Mouse (Mus musculus): ENCODE measurements around the gene Itgax. TPM values are rescaled to one million over a fixed set of nuclear protein-coding genes. Genes with fewer than 3 reads are reported as not detected.

The Itgax gene
- polyA plus RNA-seq (2015; fragmentation: Nextera tagmentation; extraction: Ambion mirVana): 1.6 and 1.7 TPM in 2 replicates

DNA sequence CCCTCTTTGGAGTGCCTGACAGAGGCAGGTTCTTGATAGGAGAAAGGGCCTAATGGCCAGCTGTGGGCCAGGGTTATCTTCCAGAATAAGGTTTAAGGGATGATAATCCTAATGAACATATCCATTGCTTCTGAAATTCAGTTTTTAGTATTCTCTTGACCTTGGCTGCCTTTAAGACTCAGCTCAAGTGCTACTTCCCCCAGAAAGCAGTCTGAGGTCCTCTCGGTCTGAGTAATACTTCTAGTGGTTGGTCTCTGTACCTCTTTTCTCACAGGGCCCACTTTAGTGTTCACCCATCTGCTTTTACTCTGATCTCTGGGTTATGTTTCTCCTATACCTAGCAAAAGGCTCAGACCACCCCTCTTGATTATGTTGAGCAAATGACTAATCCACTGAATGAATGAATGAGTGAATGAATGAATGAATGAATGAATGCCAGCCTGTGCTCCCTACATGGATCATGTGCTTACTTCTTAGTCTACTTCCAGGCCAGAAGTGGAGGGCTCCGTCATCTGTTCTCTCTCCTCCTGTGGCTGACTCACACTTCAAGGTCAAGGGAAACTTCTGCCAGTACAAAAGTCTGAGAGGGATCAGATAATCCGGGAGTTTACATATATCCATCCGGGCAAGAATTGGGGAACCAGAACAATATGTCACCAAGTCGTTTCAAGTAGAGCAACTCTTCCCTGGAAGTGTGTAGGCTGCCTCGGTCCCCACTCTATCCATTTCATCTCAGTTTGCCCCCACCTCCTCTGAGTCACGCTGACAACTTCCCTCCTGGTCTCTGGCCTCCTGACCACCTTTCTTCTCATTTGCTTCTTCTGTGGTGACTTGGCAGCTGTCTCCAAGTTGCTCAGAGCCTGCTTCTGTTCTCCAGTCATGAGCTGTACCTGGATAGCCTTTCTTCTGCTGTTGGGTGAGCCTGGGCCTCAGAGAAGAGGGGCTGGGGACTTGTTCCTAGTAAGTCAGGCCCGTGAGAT lies at the start of gene Itgax:
Gene Itgax, plus strand, starts transcription at position 807 of the 980 bp plus-strand sequence.
- Histone ChIP-seq H3K4me1 (ENCODE audit: insufficient read depth, low read depth, low read length) (no peaks in the 10 kb centered on the region), H3K27me3 (replicated peaks; ENCODE audit: insufficient read depth, low read length) (no peaks in the 10 kb centered on the region), H3K9ac (replicated peaks; ENCODE audit: low read depth) (no peak within 1 kb of the TSS), H3K4me2 (replicated peaks; ENCODE audit: low read depth, low read length) (no peak within 1 kb of the TSS), H3K36me3 (ENCODE audit: insufficient read depth, low read length) (no peaks in the 10 kb centered on the region), H3K9me3 (ENCODE audit: low read length) (no peaks in the 10 kb centered on the region), H3K4me3 (ENCODE audit: low read depth, low read length) (no peak within 1 kb of the TSS), H3K27ac (ENCODE audit: low read length) (no peak within 1 kb of the TSS)
- TF ChIP-seq EP300 (IDR thresholded peaks at IDR 0.05) (no peak), CTCF (IDR thresholded peaks at IDR 0.05) (no peak)
- DNase-seq (ENCODE audit: low spot score): no peak
- ATAC-seq: peak; percentile 26; the same call in 1 of the 2 replicates
- WGBS: 42% methylated on average over 8 of the region's 8 CpGs

- TF ChIP-seq EP300 (IDR thresholded peaks at IDR 0.05): no peak
- TF ChIP-seq CTCF (IDR thresholded peaks at IDR 0.05): no peak
- H3K27ac ChIP-seq (ENCODE audit: low read length): no peak overlapping the region
- 75% methylated on average over 8 of the region's 8 CpGs for WGBS
- DNase-seq (ENCODE audit: low spot score): no peak
- H3K4me3 ChIP-seq (ENCODE audit: low read depth, low read length): no peak overlapping the region
- no peaks in the 10 kb centered on the region for H3K36me3 ChIP-seq (ENCODE audit: insufficient read depth, low read length)
- no peak overlapping the region for H3K9ac ChIP-seq (replicated peaks; ENCODE audit: low read depth)
- no peaks in the 10 kb centered on the region for H3K4me1 ChIP-seq (ENCODE audit: insufficient read depth, low read depth, low read length)
- H3K27me3 ChIP-seq (replicated peaks; ENCODE audit: insufficient read depth, low read length): no peaks in the 10 kb centered on the region
- H3K4me2 ChIP-seq (replicated peaks; ENCODE audit: low read depth, low read length): no peak overlapping the region
- H3K9me3 ChIP-seq (ENCODE audit: low read length): no peaks in the 10 kb centered on the region
- no peak for ATAC-seq
Observed at GRCm38 (mm10) chr7:128080012-128080411, 49.3 kb upstream of the Itgax start.

DNA sequence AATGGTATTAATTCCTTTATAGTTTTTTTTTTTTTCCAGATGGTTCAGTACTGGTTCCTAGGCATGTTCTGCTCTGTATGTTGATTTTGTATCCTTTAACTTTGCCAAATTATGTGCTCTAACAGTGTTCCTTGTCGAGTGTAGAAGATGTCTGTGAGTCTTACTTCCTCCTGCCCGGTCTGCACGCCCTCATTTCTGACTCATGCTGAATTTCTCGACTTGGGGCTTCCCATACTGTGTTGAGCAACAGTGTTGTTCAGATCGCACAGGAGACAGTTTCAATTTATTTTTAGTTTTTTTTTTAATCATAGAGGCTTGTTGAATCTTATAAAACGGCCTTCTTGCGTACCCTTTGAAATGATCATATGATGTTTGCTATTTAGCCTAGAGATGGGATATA lies 40.2 kb upstream of the Itgax start:
- no peaks in the 10 kb centered on the region for H3K27me3 ChIP-seq (replicated peaks; ENCODE audit: insufficient read depth, low read length)
- H3K27ac ChIP-seq (ENCODE audit: low read length): no peak overlapping the region
- TF ChIP-seq CTCF (IDR thresholded peaks at IDR 0.05) (no peak), EP300 (IDR thresholded peaks at IDR 0.05) (no peak)
- H3K4me3 ChIP-seq (ENCODE audit: low read depth, low read length): no peak overlapping the region
- H3K4me1 ChIP-seq (ENCODE audit: insufficient read depth, low read depth, low read length): no peaks in the 10 kb centered on the region
- no peak overlapping the region for H3K4me2 ChIP-seq (replicated peaks; ENCODE audit: low read depth, low read length)
- H3K36me3 ChIP-seq (ENCODE audit: insufficient read depth, low read length): no peaks in the 10 kb centered on the region
- no peak overlapping the region for H3K9ac ChIP-seq (replicated peaks; ENCODE audit: low read depth)
- ATAC-seq (no peak), DNase-seq (ENCODE audit: low spot score) (peak; percentile 48)
- WGBS: 63% methylated on average over 7 of the region's 7 CpGs
- no peaks in the 10 kb centered on the region for H3K9me3 ChIP-seq (ENCODE audit: low read length)

DNA sequence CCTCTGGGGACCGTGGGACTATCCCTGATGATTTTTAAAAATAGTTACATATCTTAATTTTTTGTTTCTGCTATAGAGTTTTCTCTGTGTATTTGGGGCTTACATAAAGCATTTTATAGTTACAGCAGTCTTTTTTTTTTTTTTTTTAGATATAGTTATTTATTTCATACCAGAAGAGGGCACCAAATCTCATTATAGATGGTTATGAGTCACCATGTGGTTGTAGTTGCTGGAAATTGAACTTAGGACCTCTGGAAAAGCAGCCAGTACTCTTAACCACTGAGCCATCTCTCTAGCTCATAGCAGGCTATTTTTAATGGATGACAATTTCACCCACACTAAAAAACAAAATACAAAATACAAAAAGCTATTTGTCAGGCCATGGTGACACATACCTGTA lies 31.2 kb upstream of the Itgax start:
- DNase-seq (ENCODE audit: low spot score) (peak; percentile 62), ATAC-seq (no peak)
- Histone ChIP-seq H3K9ac (replicated peaks; ENCODE audit: low read depth) (no peak overlapping the region), H3K36me3 (ENCODE audit: insufficient read depth, low read length) (no peaks in the 10 kb centered on the region), H3K4me1 (ENCODE audit: insufficient read depth, low read depth, low read length) (no peaks in the 10 kb centered on the region), H3K27me3 (replicated peaks; ENCODE audit: insufficient read depth, low read length) (no peaks in the 10 kb centered on the region), H3K9me3 (ENCODE audit: low read length) (no peaks in the 10 kb centered on the region), H3K4me2 (replicated peaks; ENCODE audit: low read depth, low read length) (no peak overlapping the region), H3K4me3 (ENCODE audit: low read depth, low read length) (no peak overlapping the region), H3K27ac (ENCODE audit: low read length) (no peak overlapping the region)
- 68% methylated on average over 1 of the region's 1 CpGs for WGBS
- TF ChIP-seq CTCF (IDR thresholded peaks at IDR 0.05): peak; percentile 19
- no peak for TF ChIP-seq EP300 (IDR thresholded peaks at IDR 0.05)

GRCm38 (mm10) chr7:128100742-128101357 lies 28.5 kb upstream of the Itgax start:
- H3K4me1 ChIP-seq (ENCODE audit: insufficient read depth, low read depth, low read length): no peaks in the 10 kb centered on the region
- H3K27me3 ChIP-seq (replicated peaks; ENCODE audit: insufficient read depth, low read length): no peaks in the 10 kb centered on the region
- no peak overlapping the region for H3K4me3 ChIP-seq (ENCODE audit: low read depth, low read length)
- ATAC-seq (no peak), DNase-seq (ENCODE audit: low spot score) (no peak)
- no peak overlapping the region for H3K4me2 ChIP-seq (replicated peaks; ENCODE audit: low read depth, low read length)
- 74% methylated on average over 2 of the region's 2 CpGs for WGBS
- no peak overlapping the region for H3K27ac ChIP-seq (ENCODE audit: low read length)
- TF ChIP-seq CTCF (IDR thresholded peaks at IDR 0.05) (no peak), EP300 (IDR thresholded peaks at IDR 0.05) (no peak)
- H3K9ac ChIP-seq (replicated peaks; ENCODE audit: low read depth): no peak overlapping the region
- no peaks in the 10 kb centered on the region for H3K9me3 ChIP-seq (ENCODE audit: low read length)
- H3K36me3 ChIP-seq (ENCODE audit: insufficient read depth, low read length): no peaks in the 10 kb centered on the region

- TF ChIP-seq CTCF (IDR thresholded peaks at IDR 0.05) (peak; percentile 27), EP300 (IDR thresholded peaks at IDR 0.05) (no peak)
- no peaks in the 10 kb centered on the region for H3K9me3 ChIP-seq (ENCODE audit: low read length)
- H3K4me2 ChIP-seq (replicated peaks; ENCODE audit: low read depth, low read length): no peak overlapping the region
- ATAC-seq (no peak), DNase-seq (ENCODE audit: low spot score) (no peak)
- no peak overlapping the region for H3K4me3 ChIP-seq (ENCODE audit: low read depth, low read length)
- no peak overlapping the region for H3K9ac ChIP-seq (replicated peaks; ENCODE audit: low read depth)
- 43% methylated on average over 4 of the region's 4 CpGs for WGBS
- H3K4me1 ChIP-seq (ENCODE audit: insufficient read depth, low read depth, low read length): no peaks in the 10 kb centered on the region
- no peaks in the 10 kb centered on the region for H3K27me3 ChIP-seq (replicated peaks; ENCODE audit: insufficient read depth, low read length)
- H3K27ac ChIP-seq (ENCODE audit: low read length): no peak overlapping the region
- no peaks in the 10 kb centered on the region for H3K36me3 ChIP-seq (ENCODE audit: insufficient read depth, low read length)
Observed at GRCm38 (mm10) chr7:128105246-128105645, 24.1 kb upstream of the Itgax start.

Data from lung, postnatal 0 days (tissue).